Mouse (Mus musculus): ENCODE measurements at regions not wholly inside any gene's neighbourhood (a gene's known extent, or its start where the extent isn't known, plus 50 kb on each side); places are given as distances from the start of the nearest gene placed in this dataset.
"Not testable (repeated sequence)": the region's sequence is repeated elsewhere in the genome, so short reads cannot be mapped to it uniquely, and the experiment has no call there.

DNA sequence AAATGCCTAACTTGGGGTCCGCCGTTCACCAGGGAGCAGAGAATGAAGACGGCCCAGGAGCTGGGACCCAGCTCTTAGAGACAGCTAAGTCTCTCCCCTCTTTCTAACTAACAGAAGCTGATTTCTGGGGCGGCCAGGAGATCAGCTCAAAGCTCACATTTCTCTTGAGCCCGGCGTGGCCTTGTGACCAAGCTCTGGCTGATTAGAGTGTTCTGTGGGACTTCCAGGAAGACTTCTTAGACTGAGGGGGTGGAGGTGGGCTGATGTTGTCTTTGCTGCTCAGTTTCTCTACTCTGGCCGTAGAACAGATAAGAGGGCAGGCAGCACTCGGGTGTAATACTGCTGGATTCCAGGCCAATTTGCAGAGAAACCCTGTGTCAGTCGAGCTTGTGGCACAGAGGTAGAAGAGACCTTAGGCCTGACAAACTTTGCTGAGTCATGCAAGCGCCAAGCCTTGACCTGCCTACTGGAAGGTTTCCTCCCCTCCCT lies 96.5 kb upstream of the Map3k1 start:
- DNase-seq = peak in 1 of 2 experiments; percentile 44

DNA sequence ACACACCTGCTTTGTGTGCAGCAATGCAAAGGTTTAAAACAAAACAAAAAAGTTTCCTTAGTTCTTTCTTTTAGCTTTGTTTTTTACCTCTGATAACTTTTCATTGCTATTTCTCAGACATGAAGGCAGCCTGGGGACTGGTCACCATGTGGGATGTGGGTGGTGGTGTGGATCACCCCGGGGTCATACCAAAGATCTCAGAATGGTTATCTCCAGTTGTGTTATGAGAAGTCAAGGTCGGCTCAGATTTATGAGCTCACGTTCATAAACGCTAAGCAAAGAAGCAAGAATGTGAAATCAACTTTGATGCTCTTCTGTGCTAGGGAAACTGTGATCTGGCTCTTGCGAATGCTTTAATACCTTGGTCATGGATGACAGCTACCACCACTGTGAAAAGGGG lies 102.3 kb upstream of the Map3k1 start:
- no peak for DNase-seq

DNA sequence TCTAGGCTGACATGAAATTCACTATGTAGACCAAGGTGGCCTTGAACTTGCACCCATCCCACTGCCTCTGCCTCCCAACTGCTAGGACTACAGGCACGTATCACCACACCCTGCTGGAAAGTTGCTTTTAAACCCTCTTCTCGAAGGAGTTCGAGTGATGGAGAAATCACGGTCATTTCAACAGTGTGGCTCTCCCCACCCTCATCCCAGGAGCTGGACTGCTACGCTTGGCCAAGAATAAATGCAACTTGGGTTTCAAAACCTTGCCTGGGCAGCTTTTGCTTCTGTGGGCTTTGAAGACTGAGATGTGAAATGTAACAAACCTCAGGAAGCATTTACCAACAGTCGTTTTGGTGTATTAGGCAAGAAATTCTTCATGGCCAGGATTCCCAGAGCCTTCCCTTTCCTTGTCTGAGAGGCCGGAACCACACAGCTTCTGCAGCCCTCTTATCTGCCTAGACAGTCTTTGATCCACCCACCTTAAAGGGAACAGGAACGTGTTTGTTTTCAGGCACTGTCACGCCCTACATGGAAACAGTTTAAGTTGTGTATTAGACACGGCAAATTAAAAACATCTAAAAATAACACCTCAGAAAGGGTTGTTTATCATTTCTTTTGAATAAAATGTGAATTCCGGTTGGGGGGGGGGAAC lies 103.0 kb upstream of the Map3k1 start:
- no peak for DNase-seq

DNA sequence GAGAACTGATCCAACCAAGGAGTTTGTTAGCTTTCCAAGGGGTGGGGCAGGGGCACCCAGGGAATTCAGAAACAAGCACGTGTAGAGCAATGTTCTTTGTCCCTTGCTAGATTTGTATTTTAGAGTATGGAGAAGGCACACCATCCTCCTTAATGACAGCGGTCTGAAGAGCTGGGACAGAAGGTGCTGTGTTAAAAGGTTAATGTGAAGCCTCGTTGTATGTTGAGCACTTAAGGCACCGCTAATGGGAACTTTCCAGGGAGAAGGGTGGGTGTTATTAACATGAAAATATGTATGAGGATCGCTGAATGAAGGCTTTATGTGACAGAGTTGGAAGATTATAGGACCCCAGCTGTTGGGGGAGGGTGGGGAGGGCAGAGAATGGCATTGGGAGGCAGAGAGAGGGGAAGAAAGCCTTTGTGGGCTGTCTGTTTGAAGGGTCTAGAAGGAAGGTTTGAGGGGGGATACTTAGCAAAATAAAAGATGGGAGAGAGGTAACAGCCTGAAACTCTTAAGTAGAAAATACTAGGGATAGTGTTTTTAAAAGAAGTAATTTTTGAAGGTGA lies 105.6 kb upstream of the Map3k1 start:
- DNase-seq = no peak

DNA sequence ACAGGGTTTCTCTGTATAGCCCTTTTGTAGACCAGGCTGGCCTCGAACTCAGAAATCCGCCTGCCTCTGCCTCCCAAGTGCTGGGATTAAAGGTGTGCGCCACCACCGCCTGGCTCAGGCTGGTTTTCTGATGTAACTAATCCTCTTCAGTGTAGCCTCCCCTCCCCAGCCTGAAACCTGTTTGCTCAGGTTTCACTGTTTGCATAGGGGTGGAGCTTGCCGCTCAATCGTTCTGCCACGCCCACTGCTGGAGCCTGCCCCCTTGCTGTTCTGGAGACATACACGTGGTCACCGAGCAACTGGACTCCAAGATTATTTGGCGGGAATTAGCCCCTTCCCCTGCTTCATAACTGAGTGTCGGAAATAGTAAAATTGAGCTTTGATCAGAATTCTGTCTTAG lies 110.6 kb upstream of the Map3k1 start:
- DNase-seq = not testable (repeated sequence)

DNA sequence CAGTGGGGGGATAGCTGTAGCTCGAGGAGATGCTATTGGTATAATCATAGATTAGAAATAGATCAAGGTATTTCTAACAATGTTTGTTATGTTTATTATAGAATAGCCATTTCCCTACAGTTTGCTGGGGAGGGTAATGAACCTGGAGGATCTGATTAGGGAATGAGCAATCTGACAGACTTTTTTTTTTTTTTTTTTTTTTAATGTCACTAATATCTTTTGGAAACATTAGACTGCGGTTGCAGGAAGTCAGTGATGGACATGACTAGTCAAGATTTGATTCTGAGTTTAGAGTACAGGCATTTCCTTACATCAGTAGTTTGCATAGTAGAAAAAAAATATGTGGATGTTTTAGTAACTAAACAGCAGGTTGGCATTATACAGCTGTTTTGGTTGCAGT lies 111.7 kb upstream of the Map3k1 start:
- no peak for DNase-seq

DNA sequence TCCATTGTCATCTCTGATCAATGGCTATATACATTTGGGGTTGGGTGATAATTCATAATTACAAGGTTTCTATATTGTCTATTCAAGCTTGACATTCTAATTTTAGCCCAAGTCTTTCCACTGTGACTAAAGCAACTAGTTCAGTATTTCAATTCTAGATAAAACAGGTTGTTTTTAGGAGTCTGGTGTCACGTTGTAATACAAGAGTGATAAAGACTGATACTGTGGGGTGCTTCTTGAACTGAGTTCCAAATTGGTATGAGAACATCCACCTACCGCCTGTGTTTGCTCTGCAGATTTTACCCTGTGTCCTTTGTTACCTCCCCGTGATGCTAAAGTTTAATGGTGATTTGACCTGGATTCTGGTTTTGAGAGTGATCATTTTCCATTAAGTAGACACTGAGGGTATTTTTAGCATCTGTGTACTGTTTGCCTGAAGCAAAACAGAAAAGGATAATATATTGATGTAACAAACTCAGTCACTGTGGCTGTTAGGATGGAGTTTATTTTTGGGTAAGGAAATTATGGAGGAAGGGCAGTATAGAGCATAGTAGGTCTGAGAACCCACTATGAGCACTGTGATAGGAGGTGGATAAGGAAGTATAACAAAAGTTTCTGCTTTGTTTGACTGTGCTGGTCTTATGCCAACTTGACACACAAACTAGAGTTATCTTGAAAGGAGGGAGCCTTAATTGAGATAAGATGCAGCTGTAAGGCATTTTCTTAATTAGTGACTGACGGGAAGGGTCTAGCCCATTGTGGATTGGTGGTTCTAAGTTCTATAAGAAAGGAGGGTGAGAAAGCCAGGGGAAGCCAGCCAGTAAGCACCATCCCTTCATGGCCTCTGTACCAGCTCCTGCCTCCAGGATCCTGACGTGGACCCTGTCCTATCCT lies 112.6 kb upstream of the Map3k1 start:
- DNase-seq = no peak

DNA sequence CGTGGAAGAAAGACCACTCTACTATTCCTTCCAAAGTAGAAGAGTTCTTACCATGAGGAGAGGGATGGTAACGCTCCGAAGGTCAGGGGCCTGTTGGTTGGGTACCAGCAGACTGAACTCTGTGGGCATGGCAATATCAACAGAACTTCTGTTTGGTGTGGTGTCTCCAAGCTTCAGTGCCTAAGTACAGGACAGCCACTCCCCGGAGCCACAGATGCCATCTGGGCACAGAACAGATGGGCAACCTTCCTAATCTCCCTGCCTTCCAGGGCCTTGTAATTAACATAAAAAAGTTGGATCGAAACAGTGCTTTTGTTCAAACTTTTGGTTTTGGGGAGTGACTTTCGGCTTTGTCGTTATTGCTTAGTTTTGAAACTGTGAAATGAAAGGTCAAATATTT lies 116.6 kb upstream of the Map3k1 start:
- peak; percentile 81 to 87 for DNase-seq

DNA sequence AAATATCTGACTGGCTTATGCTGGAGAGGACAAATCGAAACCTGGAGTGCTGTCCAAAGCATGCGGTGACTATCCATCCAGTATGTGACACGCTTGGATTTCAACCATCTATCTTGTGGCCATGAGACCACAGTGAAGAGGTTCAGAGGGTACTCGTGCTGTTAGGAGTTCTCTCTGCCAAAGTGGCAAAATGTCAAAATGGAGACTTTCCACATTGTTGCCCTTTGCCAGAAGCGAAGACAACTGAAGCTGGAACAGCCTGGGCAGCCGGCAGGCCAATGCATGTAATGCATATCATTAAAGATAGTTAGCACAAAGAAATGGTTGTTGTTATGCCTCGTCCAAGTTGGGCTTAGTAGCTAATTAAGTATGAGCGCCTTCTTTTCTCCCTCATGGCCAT lies 118.0 kb upstream of the Map3k1 start:
- peak; percentile 89 to 91 for DNase-seq

DNA sequence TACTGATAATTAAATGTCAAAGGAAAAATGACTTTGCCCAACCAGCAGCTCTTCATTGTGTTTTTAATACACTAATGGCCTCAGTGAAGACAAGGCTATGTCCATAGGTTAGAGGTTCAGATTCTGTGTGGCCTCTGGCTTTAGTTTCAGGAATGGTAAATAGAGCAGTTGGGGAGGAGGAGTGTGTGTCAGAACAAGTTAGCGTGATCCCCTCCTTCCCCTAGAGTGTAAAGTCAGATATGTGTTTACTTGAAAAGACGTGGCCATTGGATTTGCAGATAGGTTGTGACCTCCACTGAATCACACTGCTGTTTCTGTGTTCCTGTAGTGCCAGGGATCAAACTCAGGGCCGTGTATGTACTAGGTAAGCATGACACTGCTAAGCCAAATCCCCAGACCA lies 118.7 kb upstream of the Map3k1 start:
- DNase-seq = peak; percentile 53 to 67

DNA sequence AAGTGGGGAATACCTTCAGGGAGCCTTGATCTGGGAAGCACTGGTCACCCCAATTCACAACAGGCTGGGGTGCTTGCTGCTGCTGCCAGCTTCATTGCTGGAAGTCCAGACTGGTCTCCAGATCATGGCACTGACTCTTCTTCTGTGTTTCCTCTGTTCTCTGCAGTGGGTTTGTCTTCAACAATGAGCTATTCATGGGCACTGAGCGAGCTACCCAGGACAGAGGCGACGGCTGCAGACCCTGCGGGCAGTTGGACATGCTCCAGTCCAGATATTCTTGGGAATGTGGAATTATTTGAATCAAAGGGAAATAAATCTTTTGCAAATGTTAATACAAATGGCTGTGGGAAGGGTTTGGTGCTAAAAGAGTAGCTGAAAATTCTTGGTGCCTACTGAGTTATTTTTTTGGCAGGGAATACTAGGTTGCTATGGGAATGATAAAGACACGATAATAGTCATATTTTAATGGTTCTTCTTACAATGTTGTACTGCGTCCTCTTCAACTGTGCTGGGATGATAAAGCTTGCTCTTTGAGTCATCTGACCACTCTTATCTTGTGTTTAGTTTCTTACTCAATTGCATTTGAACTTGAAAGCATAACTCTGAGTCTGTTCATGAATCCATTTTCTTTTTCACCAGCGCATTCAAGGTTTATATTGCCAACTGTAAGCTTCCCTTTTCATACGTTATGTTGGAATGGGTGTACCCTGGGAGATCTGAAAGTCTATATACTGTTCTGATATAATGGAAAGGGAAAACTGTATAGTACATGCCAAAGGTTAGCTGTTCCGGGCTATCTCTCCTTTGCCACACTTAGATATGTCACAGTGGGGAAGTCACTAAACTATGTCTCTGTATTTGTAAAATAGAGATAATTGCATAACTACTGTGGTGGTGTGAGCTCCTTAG lies 120.1 kb upstream of the Map3k1 start:
- peak; percentile 76 to 79 for DNase-seq

DNA sequence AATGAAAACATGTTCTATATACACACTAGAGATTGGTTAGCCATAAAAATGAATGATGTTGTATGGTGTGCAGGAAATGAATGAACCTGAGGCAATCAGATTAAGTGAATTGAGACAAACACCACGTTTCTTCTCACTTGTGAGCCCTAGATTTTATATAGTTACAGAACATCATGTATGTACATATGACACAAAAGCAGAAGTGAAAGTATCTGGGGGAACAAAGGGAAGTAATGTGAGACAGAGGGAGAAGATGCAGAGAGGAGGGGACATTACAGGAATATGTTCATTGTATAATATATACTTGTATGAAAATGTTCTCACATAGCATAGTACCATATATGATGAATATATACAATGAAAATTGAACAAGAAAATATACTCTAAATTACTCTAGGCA lies 121.1 kb upstream of the Map3k1 start:
- DNase-seq = no peak

DNA sequence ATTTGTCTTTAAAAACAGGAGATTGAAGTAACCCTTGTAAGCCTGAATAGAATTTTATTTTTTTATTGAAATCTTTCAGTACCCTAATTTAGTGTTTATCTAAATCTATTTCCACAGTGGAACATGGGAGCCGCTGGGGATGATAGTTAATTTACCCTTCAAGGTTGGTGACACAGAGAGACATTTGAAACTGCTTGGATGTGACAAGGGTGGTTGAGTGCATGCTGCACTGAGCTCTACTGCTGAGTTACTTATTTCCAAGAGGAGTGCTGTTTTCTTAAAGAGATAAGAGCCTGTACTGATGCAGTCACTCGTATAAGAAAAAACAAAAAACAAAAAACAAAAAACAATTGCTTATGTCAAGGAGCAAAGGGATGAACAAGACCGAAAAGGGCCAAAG lies 123.7 kb upstream of the Map3k1 start:
- DNase-seq = no peak

DNA sequence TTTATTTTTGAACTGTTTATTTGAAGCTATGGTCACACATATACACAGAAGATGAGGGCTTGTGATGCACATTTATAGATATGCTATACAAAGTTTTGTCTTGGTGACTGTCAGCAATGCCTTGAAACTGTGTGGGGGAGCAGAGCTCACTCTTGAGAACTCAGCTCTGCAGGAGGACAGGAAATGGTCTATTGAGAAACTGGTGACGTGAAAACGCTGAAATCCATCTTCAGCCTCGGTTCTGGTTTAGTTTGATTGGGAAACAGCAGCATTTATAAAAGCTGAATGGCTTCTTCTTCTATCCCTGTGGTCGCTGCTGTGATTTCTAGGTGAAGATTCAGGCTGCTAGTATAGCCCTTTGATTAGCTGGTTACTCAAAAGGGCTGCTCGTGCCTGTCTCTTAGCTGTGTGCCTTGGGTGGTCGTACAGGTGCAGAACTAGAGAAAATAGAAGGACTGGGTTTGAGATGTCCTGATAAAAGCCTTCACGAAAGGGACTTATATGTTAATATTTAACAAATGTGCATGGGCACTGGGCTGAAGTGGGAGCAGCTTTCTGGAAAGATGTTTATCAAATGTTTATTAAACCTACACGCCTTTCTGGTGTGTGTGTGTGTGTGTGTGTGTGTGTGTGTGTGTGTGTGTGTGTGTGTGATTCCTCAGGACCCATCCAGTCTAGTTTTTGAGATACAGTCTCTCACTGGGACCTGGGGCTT lies 124.9 kb upstream of the Map3k1 start:
- no peak for DNase-seq

DNA sequence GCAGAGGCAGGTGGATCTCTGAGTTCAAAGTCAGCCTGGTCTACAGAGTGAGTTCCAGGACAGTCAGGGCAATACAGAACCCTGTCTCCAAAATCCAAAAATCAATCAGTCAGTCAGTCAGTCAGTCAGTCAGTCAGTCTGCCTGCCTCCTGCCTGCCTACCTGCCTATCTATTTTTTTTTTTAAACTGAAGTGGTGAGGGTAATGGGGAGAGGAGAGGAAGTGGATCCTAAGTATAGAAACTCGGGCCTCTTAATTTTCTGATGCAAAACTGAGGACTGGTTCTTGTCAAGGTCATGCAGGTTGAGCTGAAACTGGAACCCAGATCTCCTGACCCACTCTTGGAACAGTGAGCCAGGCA lies 126.9 kb upstream of the Map3k1 start:
- DNase-seq = no peak

DNA sequence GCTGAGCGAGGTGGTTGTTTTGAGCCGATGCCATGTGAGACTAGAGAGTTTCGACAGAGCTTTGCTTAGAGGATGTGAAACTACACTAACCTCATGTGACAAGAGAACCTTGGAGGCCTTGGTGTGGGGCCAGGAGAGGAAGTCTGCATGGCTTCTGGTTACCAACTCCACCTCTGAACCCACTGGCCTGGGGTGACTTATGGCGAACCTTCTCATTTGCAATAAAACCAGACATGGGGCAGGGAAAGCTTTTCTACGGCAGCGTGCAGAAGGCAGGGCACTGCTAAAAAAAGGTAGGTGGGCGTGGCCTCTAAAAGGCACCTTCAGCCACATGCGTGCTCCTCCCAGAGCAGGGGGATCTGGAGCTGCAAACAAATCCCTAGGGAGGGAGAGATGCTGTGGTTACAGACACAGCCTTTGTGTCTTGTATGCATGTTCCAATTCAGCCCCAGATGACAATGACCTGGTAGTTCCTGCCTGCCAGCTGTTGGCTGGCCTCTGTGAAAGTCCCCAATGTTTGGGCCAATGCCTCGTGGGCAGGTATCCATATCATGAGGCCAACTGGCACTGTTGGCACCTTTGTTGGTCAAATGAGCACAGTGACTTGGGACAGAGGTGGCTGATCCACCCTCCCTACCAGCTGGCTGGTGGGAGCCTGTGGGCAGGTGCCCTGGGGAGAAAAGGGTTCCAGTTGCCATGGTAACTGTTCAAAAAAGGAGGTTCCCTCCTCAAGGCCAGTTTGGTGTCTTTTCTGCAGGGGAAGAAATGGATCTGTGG lies 127.5 kb upstream of the Map3k1 start:
- DNase-seq = peak; percentile 84 to 89

DNA sequence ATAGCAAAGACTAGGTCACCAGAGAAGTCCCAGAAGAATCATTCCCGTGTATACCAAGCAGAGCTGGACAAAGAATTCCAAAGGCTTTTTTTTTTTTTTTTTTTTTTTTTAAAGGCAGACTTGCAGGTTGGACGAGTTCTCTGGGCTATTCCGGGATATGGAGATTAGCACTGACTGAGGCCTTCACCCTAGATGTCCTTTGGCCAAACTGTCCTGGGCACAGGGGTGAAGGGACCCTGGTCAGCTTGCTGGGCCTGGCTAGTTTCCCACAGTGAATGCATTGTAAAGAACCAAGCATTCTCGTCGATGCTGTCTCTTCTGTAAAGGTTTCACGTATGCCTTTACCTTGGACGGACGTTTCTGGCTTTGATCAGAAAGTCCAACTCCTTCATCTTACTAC lies 128.2 kb upstream of the Map3k1 start:
- DNase-seq = peak; percentile 36 to 43

DNA sequence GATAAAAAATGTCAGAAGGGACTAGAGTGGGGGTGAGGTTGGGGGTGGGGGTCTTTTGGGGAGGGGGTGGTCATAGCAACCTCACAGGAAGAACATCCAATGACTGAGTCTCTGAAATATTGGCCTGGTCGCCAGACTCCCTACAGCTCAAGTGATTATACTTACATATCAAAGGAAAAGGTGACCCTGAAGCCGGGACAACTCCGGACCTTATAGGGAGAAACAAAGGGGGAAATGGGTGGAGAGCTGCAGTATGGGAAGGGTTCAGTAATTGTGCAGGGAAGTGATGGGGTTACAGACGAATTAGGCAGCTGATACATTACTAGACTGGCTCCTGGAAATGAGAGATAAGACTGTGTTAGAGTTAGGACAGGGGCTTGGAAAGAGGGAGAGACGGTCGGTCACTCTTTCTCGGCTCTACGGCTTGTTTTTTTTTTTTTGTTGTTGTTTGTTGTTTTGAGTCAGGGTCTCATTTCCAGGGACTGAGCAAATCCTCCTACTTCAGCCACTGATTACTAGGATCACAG lies 130.2 kb upstream of the Map3k1 start:
- DNase-seq = no peak

DNA sequence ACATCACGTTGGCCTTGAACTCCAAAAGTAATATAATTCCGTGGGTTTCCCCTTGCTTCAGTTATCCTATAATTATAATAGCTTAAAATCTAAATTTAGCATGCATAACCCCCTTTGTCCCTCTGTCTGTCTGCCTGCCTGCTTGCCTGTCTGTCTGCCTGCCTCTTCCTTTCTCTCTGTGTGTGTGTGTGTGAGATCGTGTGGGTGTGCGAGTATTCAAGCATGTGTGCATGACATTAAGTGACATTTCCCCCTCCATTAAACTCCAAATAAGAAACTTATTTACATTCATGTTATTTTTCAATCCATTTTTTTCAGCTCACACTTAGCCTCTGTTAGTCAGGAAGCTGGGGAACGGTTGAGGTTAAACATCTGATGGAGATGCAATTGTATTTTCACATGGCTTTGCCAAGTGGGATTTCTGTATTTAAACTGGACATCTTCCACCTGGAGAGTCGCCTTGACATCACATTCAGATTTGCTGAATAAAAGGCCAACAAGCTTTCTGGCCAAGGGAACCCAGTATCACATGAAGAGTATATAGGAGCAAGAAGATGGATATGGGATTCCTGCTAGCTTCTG lies 130.8 kb upstream of the Map3k1 start:
- no peak for DNase-seq

DNA sequence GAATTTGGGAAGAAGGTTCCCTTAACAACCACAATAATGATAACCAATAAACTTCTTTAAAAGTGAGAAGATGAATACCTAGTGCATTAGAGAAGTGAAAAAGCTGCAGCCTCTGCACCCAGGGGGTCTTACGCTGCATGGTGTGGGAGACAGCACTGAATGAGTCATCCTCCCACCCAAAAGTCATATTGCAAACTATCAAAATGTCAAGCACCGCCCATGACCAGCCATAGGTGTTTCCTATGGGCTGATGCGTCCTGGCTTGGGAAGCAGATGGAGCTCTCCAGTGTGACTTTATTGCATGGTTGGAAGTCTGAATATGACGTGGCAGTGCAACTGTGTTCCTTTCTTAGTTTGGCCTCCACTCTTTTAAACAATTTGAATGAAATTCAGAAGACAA lies 131.5 kb upstream of the Map3k1 start:
- DNase-seq = no peak

All from cerebellum, postnatal 10 days (tissue).